Mouse (Mus musculus) ES-Bruce4 (cell line): ENCODE results near the gene Pitpnm2.

Source experiments
- CTCF ChIP-seq: IDR thresholded peaks from one replicate; pipeline ENCODE4 v1.8.1; 2011; ENCODE audit warnings: low read depth, low read length
- POLR2A ChIP-seq: IDR thresholded peaks from one replicate; pipeline ENCODE4 v1.8.1; 2011; ENCODE audit warnings: low read length; ENCODE audit not compliant: insufficient read depth

DNA sequence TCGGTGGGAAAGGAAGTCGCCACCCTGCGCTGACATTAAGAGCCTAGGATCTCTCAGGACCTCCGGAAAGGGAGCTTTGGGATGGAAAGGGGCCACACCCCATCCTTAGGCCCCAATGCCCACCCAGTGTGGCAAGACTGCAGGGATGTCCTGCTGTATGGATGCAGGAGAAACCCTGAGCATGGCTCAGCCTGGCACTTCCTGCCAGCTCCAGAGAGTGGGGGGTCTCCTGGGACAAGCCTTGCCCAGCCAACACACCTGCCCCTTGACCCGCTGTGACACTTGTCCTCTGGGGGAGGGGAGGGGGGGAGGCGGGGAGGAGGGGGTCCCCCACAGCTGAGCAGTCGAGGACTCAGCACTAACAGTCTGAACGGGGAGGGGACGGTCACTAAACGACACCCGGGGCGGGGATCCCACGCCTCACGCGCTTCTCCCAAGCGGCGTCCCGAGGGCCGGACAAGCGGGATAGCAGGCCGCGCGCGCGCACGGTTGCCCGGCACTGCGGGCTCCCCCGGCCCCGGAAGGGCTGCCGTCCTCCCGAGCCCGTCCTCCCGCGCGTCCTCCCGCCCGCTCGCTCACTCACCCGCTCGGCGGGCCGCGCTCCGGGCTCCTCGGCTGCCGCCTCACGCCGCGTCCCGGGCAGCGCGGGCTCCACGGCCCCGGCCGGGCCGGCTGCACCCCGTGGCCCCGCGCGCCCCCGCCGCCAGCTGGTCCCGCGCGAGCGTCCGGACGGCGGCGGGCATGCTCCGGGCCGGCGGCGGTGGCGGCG lies 531 bp downstream of the Pitpnm2 start:
- TF ChIP-seq CTCF (no peak), POLR2A (no peak)
